Mouse (Mus musculus) heart, adult 10 weeks (tissue): Measurements from ENCODE around the gene Cd101. TPM values are rescaled to one million over a fixed set of nuclear protein-coding genes. Genes with fewer than 3 reads are reported as not detected.

Experiments used
- polyA plus RNA-seq: library from polyadenylated mRNA; stranded (reverse); fragments of 350-450 nt; fragmentation: Illumina TruSeq; extraction: RNeasy Lipid Tissue Mini Kit (QIAGEN cat#74804); gene quantifications from one replicate; pipeline ENCODE4 v1.2.3, GENCODE M21; 2014; ENCODE audit warnings: low read depth, low replicate concordance

The Cd101 gene
- polyA plus RNA-seq, result 0.31 TPM

GRCm38 (mm10) chr3:101029339-101029738 is at the start of gene Cd101:
TSS of gene Cd101 (minus strand) at chr3:101029556.

GRCm38 (mm10) chr3:100969176-100969917 is 60.0 kb downstream of the Cd101 start, which contains the start of gene Ttf2:
TSS of gene Ttf2 (minus strand) at chr3:100969663.

Other genes with a start within 250 kb of the Cd101 start
- gene Vtcn1, start 204.1 kb downstream of the Cd101 start, polyA plus RNA-seq, result 0.55 TPM
- 3.1 TPM for gene Trim45, start 107.4 kb downstream of the Cd101 start, polyA plus RNA-seq
- gene Ttf2, start 59.9 kb downstream of the Cd101 start, polyA plus RNA-seq, result 3.1 TPM
- 25.1 TPM for gene Ptgfrn, start 80.7 kb upstream of the Cd101 start, polyA plus RNA-seq